Mouse (Mus musculus): Measurements from ENCODE around the gene Ap2a2.

Ap2a2 gene

DNA sequence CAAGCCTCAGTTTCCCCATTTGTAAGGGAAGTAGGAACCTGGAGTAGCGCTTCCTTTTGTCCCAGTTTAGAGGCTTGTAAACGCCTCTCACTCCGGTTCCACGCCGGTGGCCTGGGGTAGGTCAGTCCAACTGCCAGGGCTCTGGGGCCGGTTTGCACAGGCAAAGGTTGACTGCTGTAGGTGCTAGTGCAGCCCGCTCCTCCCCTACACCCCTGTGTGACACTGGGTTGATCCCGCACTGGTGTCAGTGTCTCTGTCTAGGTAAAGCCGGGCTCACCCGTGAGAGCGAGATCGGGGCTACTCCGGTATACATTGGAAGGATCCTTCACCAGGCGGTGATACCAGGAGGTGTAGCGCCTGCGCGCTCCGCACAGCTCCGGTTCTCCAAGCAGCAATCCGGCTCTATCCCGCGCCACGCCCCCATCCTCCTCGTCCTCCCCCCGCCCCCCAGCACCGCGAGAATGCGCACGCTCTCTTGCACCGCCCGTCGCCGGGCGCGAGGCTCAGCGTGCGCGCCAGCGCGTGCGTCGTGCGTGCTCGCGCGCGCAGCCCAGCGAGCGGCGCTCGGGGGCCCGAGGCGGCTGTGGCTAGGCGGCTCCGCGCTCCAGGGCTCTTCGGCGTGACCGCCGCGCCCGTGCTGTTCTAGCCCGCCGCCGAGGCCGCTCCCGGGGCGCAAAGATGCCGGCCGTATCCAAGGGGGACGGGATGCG, at the start of gene Ap2a2:
TSS of gene Ap2a2 (plus strand) at position 492 of the 710 bp plus-strand sequence.
- DNase-seq (ENCODE audit: low spot score in 2 of 2) = peak; percentile 88 to 89

DNA sequence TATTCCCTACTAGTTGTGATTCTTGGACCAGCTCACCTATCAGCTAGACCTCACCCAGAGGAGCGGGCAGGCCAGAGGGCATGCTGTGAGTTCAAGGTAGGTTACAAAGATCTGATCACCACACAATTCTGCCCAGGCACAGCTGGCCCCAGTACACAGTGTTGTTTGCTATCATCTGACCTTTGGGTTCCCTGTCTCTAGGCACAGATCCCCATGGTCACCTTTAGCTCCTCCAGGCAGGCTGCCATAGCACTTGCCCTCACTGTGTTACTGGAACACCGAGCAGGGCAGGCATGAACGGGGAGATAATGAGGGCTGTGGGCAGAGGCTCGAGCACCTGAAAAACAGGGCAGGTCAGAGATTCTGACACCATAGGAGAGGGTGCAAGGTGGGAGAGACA, 44.3 kb upstream of the Ap2a2 start:
- DNase-seq (ENCODE audit: low spot score in 2 of 2) = no peak

DNA sequence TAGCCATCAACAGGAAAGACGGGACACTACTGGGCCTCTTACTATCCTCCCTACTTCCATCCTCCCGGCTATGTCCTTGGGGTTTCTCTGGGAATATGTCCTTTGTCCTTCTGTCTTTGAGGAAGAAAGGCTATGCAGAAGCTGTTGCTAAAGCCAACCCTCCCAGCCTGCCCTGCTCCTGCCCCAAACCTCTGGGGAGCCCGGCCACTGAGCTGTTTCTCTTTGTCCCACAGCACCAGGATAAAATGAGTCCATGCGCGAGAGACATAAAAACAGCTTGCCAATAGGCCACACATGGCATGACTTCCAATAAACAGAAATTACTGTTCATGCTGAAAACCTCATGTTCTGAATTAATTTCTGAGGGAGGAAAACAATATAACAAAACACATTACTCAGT, 43.7 kb upstream of the Ap2a2 start:
- no peak for DNase-seq (ENCODE audit: low spot score in 2 of 2)

DNA sequence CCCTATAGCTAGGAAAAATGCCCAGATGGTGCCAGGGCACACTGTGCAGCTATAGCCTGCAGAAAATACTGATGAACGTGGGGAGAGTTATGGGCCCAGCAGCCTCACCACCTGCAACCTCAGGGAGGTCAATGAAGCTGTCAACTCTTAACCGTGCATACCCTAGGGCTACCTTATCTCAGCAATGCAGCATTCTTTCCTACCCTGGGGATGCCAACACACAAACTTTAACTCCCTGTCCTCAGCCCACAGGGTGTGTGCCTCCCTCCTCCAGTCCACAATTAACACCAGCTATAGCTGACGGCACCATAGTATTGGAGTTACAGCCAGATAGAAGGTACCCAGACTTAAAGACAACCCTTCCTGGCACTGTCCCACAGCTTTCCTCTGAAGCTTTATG, 43.0 kb upstream of the Ap2a2 start:
- no peak for DNase-seq (ENCODE audit: low spot score in 2 of 2)

- DNase-seq (ENCODE audit: low spot score in 2 of 2) = no peak
Observed at GRCm38 (mm10) chr7:141519795-141520194, 42.2 kb upstream of the Ap2a2 start.

- no peak for DNase-seq (ENCODE audit: low spot score in 2 of 2)
Observed at GRCm38 (mm10) chr7:141523007-141523406, 39.0 kb upstream of the Ap2a2 start.

DNA sequence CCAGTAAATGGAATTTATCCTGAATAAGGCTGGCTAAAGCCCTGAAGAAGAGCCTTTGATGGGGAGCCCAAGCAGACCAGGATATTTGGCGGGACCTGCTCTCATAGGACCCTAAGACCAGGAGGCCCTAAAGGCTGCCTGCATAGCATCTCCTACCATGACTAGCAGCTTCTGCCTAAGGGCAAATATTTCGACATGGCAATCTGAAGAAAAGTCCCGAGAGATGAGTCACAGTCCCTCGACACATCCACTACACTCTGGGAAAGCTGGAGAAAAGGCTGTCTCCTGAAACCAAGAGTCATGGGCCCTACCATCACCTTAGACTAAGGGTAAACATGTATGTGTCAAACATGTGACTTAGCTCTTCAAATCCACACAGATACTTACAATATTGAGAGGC, 37.7 kb upstream of the Ap2a2 start:
- no peak for DNase-seq (ENCODE audit: low spot score in 2 of 2)

DNA sequence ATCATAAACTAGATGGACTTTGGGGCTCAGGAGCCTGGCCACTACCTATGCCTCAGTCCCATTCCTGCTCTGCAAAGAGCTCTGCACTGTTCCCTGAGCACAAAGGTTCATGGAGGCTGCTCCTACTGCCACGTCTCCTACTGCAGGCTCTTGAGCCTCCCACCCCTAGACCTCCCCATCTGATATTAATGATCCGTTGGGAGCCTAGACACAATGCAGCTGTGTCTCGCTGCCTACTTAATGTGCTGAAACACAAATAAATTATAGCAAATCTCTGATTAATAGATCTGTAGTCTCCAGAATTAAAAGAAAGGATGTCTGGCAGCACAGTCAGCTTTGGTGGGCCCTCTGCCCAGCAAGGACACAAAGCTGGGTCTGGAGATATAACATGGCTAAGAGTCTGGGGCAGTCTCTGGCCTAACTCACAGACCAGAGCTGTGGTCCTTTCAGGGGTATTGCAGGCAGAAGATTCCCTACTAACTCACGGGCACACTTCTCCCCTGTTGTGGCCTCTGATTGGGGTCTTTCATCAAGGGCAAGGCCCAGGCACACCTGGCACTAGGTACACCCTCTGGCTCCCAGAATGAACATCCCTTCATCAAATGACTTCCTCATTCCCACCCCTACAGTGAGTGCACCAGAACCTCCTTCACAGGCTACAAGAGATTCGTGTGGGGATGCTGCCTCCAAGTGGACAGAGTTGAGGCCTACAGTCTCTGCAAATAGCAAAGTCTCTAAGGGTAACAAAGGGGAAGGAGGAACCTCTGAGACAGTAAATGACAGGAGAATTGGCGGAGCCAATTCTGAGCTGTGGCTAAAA, 37.0 kb upstream of the Ap2a2 start:
- peak; percentile 80 to 85 for DNase-seq (ENCODE audit: low spot score in 2 of 2)

GRCm38 (mm10) chr7:141525580-141525925, 36.4 kb upstream of the Ap2a2 start:
- no peak for DNase-seq (ENCODE audit: low spot score in 2 of 2)

DNA sequence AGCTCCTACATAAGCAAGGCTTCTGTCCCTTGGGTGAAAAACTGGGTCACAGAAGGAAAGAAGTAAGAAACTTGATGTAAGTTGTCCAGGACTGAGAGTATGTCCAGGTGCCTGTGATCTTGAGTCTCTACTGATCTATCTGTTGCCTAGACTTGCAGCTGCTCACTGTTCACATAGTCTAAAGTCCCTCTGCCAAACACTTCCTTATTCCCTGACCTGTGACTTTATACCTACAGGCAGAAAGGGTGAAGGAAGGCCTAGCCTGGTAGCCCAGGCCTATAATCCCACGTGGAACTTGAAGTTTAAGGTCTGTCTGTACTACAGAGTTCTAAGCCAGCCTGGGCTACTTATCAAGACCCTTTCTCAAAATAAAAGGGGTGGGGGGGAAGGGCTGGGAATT, 26.4 kb upstream of the Ap2a2 start:
- DNase-seq (ENCODE audit: low spot score in 2 of 2) = no peak

DNA sequence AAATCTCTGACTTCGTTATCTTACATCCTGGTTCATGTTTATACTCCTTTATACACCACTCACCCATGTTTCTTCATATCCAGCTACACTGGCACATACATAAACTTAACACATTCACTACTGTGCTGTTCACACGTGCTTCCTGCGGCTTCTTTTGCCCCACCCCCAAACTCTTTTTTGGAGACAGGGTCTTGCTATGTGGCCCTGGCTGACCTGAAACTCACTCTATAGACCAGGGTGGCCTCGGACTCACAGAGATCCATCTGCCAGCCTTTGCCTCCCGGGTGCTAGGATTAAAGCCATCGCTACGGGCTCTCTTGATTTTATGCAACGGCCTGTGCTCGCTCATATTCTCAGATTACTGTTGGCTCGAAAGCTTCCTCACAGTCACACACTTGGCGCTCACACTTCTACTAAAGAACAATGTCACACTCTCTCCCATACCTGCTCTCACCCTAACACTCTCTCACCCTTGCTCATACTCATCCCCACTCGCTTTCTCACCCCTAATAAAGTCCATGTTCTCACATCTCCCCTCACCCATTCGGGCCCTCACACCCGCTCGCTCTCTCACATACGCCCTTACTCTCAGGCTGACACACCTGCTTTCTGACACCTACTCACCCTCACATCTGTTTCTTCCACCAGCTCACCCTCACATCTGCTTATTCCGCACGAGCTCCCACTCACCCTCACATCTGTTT, 23.0 kb upstream of the Ap2a2 start:
- no peak for DNase-seq (ENCODE audit: low spot score in 2 of 2)

- peak; percentile 98 for DNase-seq (ENCODE audit: low spot score in 2 of 2)
Observed at GRCm38 (mm10) chr7:141539556-141540311, 22.2 kb upstream of the Ap2a2 start, which contains the start of gene Chid1. Gene Chid1, minus strand, starts transcription at chr7:141539857.

DNA sequence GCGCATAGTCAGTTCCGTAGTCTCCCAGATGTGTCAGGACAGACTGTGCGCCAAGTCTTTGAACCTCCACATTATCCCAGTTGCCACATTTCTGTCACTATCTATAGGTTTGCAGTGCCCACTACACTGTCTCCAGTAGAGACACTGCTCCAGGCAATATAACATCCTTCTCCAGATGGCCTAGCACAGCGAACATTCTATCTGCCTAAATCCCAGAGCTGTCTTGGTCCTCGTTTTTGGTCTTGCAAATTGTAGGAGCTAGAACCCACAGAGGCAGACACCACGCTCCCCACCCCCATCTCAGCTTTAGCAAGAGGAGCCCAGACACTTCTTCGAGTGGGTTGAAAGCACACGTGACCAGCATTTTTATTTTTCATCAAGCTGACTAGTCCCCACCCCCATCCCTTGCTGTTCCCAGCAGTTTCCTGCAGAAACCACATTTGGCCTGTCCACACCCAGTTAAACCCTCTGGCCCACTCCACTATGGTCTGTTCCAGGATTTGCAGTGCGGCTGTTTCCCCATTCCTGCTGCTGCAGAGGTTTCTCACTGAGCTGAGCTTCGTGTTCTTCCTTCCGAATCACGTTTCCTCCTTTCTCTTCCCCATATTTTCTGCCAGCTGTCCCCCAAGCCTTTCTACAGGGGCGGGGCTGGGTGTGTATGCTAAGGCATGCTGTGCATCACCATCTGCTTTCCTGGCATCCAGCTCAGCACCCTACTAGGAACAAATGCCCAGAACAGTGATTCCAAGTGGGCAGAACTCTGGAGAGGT, 21.5 kb upstream of the Ap2a2 start:
- peak; percentile 73 to 84 for DNase-seq (ENCODE audit: low spot score in 2 of 2)

GRCm38 (mm10) chr7:141541681-141542080, 20.3 kb upstream of the Ap2a2 start:
- DNase-seq (ENCODE audit: low spot score in 2 of 2) = no peak

GRCm38 (mm10) chr7:141542588-141542987, 19.4 kb upstream of the Ap2a2 start:
- no peak for DNase-seq (ENCODE audit: low spot score in 2 of 2)

- DNase-seq (ENCODE audit: low spot score in 2 of 2) = peak in 1 of 2 experiments; percentile 42
Observed at GRCm38 (mm10) chr7:141544654-141545053, 17.3 kb upstream of the Ap2a2 start.

GRCm38 (mm10) chr7:141549432-141550061, 12.4 kb upstream of the Ap2a2 start:
- no peak for DNase-seq (ENCODE audit: low spot score in 2 of 2)

DNA sequence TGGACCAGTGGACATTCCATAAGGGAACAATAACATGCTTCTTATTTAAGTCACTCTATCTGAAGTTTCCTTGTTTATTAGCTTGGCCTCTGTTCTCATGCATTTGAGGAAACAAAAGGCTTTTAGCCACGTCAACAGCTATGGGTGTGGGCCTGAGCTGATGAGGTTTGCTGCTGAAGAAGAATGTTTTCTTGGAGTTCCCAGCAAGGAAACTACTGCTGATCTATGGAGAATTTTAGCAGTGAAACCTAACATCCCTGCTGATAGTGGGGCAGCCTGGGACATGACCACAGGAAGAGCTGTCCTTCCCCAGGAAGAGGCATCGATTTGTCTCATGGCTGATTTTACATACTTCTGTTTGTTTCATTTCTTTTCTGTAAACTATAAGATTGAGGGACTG, 11.5 kb upstream of the Ap2a2 start:
- DNase-seq (ENCODE audit: low spot score in 2 of 2) = no peak

DNA sequence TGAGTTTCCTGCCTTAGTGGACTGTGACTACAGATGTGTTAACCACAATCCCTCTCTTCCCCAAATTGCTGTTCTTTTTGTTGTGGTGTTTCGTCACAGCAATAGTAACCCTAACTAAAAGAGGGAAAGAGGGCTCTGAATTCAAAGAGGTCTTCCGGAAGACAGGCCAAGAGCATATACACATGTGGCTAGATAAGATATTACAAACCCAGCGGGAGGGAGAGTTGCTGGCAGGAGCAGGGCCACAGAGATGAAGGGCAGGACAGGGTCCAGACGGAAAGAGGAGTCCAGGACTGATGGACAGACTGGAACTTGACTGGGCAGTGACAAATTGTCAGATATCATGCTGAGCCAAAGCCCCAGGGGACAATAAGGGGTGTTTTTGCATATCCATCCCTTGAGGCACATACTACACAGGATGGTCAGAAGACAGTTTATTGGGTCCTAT, 3.6 kb upstream of the Ap2a2 start:
- no peak for DNase-seq (ENCODE audit: low spot score in 2 of 2)

DNA sequence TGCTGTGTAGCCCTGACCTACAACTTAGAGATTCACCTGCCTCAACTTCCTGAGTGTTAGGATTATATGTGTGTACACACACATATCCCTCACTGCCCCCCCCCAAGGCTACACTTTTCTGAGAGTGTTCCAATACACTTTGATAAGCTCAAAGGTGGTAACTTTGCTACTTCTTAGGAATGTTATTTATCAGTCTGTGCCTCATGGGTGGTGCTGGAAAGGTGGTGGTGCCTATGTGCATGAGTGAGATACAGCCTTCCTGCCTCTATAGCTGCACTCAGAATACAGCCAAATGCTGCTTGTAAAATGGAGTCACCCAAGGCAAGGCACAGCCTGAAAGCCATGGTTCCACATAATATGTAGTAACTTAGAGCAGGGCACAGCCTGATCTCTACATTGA, 3.0 kb upstream of the Ap2a2 start:
- no peak for DNase-seq (ENCODE audit: low spot score in 2 of 2)
